Mouse (Mus musculus): ENCODE measurements around the gene Olfr214. TPM values are rescaled to one million over a fixed set of nuclear protein-coding genes. Genes with fewer than 3 reads are reported as not detected.
"Not testable (repeated sequence)": the region's sequence is repeated elsewhere in the genome, so short reads cannot be mapped to it uniquely, and the experiment has no call there.

Olfr214 gene
- polyA plus RNA-seq, 1 experiment from 2014 or later, result not detected

DNA sequence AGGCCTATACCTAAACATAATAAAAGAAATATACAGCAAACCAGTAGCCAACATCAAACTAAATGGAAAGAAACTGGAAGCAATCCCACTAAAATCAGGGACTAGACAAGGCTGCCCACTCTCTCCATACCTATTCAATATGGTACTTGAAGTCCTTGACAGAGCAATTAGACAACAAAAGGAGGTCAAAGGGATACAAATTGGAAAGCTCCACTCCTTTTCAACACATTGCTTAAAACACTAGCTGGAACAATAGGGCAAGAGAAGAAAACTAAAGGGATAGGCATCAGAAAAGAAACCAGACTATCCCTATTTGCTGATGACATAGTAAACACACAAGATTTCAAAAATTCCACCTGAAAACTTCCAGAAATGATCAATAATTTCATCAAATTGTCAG is 46.9 kb downstream of the Olfr214 start:
- not testable (repeated sequence) for H3K36me3 ChIP-seq (ENCODE audit: control insufficient read depth, insufficient read depth, low read length); H3K4me2 ChIP-seq; DNase-seq (ENCODE audit: low spot score); H3K27me3 ChIP-seq (replicated peaks; ENCODE audit: control insufficient read depth, insufficient read depth, low read length); H3K9ac ChIP-seq (ENCODE audit: low read depth, low read length); ATAC-seq (replicated peaks; ENCODE audit: low FRiP score); H3K9me3 ChIP-seq (ENCODE audit: control insufficient read depth, low read length); H3K27ac ChIP-seq (ENCODE audit: low read depth, low read length); H3K4me1 ChIP-seq (replicated peaks; ENCODE audit: control insufficient read depth, insufficient read depth, low read length); H3K4me3 ChIP-seq (ENCODE audit: low read depth, low read length)

DNA sequence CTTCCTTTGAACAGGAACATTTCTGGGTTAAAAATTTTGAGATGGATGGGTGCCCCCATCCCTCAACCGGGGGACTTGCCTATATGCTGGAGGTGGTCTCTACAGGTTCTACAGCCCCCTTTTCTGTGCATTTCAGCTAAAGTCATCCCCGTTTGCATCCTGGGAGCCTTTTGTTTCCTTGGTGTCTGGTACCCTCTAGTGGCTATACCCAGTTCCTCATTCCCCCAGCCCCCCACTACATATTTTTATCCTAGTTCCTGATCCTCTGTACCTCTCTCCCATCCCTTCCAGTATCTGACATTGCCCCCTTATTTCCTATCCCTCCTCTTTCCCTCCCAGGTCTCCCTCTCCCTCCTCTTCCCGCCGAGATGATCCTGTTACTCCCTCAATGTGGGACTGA is 53.2 kb downstream of the Olfr214 start:
- Histone ChIP-seq H3K27ac (ENCODE audit: low read depth, low read length) (no peak overlapping the region), H3K9ac (ENCODE audit: low read depth, low read length) (no peak overlapping the region), H3K4me1 (replicated peaks; ENCODE audit: control insufficient read depth, insufficient read depth, low read length) (no peaks in the 10 kb centered on the region), H3K4me2 (no peak overlapping the region), H3K4me3 (ENCODE audit: low read depth, low read length) (no peak overlapping the region), H3K9me3 (ENCODE audit: control insufficient read depth, low read length) (no peaks in the 10 kb centered on the region), H3K27me3 (replicated peaks; ENCODE audit: control insufficient read depth, insufficient read depth, low read length) (no peaks in the 10 kb centered on the region), H3K36me3 (ENCODE audit: control insufficient read depth, insufficient read depth, low read length) (no peaks in the 10 kb centered on the region)
- no peak for ATAC-seq (replicated peaks; ENCODE audit: low FRiP score)
- no peak for DNase-seq (ENCODE audit: low spot score)
- WGBS, result 43% methylated on average over 4 of the region's 4 CpGs

Other genes starting within 250 kb of the Olfr214 start
- 41.3 and 43.4 TPM in 2 replicates for gene March8, start 216.2 kb upstream of the Olfr214 start, polyA plus RNA-seq (2014; fragmentation: Nextera tagmentation; extraction: Ambion mirVana)
- 9.0 and 10.4 TPM in 2 replicates for gene Alox5, start 93.1 kb upstream of the Olfr214 start, polyA plus RNA-seq (2014; fragmentation: Nextera tagmentation; extraction: Ambion mirVana)
- not detected in 2 replicates for gene Olfr211, start 65.1 kb upstream of the Olfr214 start, polyA plus RNA-seq (2014; fragmentation: Nextera tagmentation; extraction: Ambion mirVana)
- gene Olfr212, start 47.7 kb upstream of the Olfr214 start, polyA plus RNA-seq (2014; fragmentation: Nextera tagmentation; extraction: Ambion mirVana), result not detected in 2 replicates
- not detected in 2 replicates for gene Olfr213, start 15.8 kb upstream of the Olfr214 start, polyA plus RNA-seq (2014; fragmentation: Nextera tagmentation; extraction: Ambion mirVana)
- 0.33 and 0.56 TPM in 2 replicates for gene Gm5580, start 3.1 kb upstream of the Olfr214 start, polyA plus RNA-seq (2014; fragmentation: Nextera tagmentation; extraction: Ambion mirVana)
- not detected in 2 replicates for gene Olfr215, start 30.0 kb downstream of the Olfr214 start, polyA plus RNA-seq (2014; fragmentation: Nextera tagmentation; extraction: Ambion mirVana)
- 92.5 and 98.5 TPM in 2 replicates for gene Zfp422, start 74.8 kb downstream of the Olfr214 start, polyA plus RNA-seq (2014; fragmentation: Nextera tagmentation; extraction: Ambion mirVana)
- gene Depp1, start 96.4 kb downstream of the Olfr214 start, polyA plus RNA-seq (2014; fragmentation: Nextera tagmentation; extraction: Ambion mirVana), result 5.3 and 6.1 TPM in 2 replicates
- 4.8 and 4.9 TPM in 2 replicates for gene Rassf4, start 119.7 kb downstream of the Olfr214 start, polyA plus RNA-seq (2014; fragmentation: Nextera tagmentation; extraction: Ambion mirVana)
- gene Tmem72, start 162.7 kb downstream of the Olfr214 start, polyA plus RNA-seq (2014; fragmentation: Nextera tagmentation; extraction: Ambion mirVana), result 0.01 and 0.03 TPM in 2 replicates

Data from liver, embryonic 11.5 days (tissue).